Mouse (Mus musculus): ENCODE measurements around the gene Akr1b10.
A peak's percentile ranks its signal among the peaks of the same experiment; 100 is the strongest.
"Not testable (repeated sequence)": the region's sequence is repeated elsewhere in the genome, so short reads cannot be mapped to it uniquely, and the experiment has no call there.

The Akr1b10 gene

DNA sequence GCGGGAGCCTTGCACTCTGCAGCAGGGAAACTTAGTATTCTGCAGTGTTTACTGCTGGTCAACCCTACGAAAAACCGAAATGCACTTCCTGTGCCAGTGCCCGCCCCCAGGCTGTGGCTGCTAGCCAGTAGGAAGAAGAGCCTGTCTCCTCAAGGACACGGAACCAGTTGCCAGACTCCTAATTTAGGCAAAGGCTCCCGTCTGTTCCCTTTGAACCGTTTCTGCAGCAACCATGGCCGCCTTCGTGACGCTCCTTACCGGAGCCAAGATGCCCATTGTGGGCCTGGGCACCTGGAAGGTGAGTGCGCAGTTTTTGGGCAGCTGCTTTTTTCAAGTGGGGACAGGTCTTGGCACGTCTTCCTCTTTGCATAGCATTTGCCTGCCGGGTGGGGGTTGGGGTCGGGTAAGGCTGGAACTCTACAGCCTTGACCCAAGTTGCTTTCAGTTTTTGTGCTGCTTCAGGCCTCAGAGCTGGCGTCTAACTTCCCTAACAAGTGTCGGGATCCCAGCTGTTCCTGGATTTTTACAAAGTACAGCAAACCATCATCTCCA lies at the start of gene Akr1b10:
Akr1b10 (plus strand) TSS at position 109 of the 552 bp plus-strand sequence.
- peak; percentile 68 for DNase-seq (ENCODE audit: extremely low read depth, low read depth)

DNA sequence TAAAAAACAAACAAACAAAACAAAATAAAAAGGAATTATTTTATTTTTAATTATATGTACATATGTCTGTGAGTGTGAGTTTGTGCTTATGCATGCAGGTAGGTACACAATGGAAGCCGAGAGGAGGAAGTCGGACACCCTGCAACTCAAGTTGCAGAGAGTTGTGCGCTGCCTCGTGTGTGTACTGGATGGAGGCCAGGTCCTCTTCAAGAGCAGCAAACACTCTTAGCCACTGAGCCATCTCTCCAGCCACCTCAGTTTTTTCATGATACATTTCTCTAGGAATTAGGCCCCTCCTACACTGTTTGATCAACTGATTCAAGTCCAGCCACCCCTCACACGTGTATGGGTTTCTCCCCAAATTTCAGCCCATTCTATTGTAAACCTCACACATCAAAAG lies 49.3 kb upstream of the Akr1b10 start:
- DNase-seq (ENCODE audit: extremely low read depth, low read depth) = no peak

DNA sequence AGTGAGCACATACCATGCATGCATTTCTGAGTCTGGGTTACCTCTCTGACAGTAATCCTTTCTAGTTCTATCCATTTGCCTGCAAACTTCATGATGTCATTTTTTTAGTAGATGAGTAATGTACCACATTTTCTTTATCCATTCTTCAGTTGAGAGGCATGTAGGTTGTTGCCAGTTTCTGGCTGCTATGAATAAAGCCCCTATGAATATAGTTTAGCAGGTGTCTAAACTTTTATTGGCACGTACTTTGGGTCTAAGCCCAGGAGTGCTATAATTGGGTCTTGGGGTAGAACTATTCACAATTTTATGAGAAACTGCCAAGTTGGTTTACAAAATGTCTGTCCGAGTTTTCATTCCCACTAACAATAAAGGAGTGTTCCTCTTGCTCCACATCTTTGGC lies 46.2 kb upstream of the Akr1b10 start:
- DNase-seq (ENCODE audit: extremely low read depth, low read depth) = no peak

DNA sequence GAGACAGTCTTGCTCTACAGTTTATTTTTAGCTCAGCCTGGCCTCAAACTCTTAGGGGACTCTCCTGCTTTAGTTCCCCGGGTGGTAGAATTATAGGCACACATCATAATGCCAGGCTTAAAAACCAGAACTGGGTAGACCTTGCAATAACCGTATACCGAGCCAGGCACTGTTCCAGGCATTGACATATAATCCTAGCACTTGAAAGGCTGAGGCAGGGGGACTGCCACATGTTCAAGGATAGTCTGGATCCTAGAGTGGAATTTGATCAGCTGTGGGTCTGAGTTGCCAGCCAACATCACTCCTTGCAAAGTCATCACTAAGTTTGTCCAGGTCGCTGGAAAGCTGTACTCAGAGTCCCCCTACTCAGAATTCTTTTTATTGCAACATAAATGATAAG lies 42.0 kb upstream of the Akr1b10 start:
- DNase-seq (ENCODE audit: extremely low read depth, low read depth) = no peak

DNA sequence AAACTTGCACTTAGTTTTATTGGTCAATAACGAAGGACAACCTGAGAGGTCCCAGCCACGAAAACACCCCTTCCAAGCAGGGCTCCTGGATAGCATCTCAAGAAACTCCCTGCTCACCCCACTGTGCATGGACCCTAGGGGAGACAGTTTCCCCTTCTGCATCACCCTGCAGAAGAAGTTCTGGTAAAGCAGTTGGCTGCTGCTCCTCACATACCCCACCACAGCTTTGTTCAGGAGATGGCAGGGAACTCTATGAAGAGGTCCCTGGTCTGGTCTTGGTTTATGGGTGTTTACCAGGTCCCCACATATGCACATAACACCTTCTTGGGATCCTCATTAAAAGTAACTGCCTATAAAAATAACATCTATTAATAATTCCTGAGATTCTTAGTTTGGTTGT lies 41.5 kb upstream of the Akr1b10 start:
- no peak for DNase-seq (ENCODE audit: extremely low read depth, low read depth)

DNA sequence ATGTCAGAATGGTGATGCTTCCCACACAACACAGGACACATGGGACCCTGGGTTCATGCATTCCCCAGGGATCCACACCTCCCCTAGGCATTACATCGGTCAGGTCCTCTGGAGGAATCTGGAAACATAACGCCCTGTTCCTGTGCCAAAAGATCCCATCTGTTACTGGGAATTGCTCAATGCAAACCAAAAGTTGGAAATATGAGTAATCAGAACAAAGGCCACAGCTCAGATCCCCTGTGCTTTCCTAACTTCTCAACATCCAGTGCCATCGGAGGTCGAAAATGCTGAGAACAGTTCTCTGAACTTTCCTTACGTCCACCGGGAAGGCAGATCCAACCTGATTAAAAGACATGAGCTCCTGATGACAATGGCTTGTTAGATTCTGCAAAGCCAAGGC lies 40.6 kb upstream of the Akr1b10 start:
- DNase-seq (ENCODE audit: extremely low read depth, low read depth) = no peak

DNA sequence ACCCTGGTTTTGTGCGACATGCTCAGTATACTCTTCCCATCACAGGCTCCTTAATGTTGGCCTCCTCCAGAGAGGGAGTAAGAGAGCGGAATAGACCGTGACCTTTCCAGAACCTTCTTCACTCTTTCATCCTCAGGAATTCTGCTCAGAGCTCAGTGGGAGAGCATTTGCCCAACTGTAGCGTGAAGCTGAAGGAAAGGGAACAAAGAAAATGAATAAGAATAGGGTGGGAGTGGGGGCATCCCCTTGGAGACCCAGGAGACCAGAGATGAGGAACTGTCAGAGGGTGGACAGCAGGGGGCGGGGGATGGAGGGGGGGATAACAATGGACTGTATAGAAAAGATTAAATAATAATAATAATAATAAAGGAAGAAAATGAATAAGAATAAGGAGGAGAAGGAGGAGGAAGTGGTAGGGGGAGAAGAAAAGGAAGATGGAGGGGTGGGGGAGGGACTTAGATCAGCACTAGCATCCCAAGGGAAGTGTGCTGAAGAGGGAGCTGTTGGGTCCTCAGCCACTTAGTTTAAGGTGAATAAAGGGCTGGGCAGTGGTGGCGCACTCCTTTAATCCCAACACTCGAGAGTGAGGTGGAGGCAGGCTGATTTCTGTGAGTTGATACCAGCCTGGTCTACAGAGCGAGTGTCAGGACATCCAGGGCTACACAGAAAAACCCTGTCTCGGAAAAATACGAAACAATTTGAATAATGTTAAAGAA lies 39.7 kb upstream of the Akr1b10 start:
- DNase-seq (ENCODE audit: extremely low read depth, low read depth) = no peak

DNA sequence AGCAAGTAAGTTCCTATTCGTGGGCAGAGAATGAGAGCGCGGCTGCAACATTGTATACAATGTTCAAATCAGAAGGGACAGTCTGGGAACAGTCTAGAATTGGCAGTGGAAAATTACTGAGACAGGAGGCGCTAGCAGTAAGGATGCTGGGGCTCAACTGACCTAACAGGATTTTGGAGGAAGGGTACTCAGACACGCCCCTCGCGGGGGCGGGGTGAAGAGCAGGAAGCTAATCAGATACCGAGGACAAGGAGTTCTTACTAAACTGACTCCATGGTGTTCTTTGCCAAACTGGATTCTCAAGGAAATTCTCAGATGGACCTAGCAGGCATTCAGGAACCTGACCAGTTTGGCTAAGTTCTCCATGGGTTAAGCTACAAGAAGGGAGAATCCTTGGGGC lies 39.1 kb upstream of the Akr1b10 start:
- DNase-seq (ENCODE audit: extremely low read depth, low read depth) = no peak

DNA sequence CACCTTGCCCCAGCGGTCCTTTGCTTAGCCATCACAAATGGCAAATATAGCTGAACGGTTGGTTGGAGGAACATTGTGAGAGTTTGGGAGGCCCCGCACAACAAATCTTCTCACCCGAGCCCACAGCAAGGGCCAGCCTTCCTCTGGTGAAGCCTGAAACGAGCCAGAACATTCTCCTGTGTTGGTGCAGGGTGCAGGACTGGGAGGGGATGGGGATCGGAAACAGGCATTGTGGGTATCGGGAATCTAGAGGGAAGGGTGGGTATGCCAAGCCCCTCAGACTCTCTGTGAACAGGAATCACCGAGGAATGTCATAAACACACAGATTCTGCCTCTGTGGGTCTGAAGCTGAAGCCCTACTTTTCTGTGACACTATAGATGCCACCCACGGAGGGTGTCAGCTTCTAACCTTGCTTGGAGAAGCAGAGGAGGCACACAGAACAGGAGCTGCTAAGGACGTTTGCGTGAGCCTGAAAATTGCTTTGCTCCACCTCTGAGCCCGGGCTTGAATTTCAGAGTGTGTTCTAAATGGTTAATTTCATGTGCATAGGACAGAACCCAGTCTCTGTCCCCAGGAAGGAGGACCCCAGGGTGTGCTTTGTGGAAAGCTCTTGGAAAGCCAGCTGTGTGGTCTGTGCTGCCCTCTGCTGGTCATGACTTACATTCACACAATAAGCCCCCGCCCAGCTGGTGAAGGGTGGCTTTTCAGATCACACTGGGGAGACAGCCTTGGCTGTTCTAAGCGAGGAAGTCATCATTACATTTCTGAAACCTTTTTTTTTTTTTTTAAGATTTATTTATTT lies 37.7 kb upstream of the Akr1b10 start:
- DNase-seq (ENCODE audit: extremely low read depth, low read depth) = peak; percentile 21

DNA sequence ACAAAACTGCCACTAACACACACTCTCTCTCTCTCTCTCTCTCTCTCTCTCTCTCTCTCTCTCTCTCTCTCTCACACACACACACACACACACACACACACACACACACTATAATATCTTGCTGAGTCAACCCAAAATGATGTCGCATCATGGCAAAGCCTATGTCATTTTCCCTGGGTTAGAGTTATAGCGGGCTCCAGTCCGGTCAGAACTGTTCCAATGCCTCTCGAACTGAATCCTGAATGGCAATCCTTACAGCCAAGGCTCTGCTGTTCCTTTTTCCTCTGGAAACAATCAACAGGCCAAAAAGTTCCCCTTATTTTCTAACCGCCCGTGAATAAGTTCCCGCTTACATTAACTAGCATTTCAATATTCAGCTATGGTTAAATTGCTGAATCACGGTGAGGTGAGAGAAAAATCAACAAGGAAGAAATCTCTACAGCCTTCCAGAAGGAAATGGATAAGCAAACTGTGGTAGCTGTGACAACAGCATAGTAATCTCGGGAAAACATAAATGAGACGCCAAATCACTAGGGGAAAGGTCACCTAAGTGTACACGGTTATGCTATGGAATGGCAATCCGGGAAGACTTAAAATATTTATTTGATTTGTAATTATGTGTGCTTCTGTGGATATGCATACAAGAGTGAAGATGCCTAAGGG lies 33.9 kb upstream of the Akr1b10 start:
- DNase-seq (ENCODE audit: extremely low read depth, low read depth) = no peak

DNA sequence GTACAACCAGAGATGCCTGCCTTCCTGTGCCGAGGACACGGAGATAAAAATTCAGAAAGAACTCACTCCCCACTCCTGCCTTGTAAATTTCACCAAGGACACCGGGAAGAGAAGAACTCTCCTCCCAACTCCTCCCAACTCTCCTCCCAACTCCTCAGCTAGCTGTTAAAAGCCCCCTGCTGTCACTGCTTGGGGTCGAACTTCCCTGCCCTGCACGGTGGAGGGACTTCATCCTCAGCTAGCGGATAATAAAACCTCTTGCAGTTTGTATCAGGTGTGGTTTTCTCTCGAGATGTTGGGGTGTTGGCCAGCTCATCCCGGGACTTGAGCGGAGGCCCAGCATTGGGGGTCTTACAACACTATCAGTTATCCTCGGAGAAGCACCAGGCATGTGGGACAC lies 32.5 kb upstream of the Akr1b10 start:
- DNase-seq (ENCODE audit: extremely low read depth, low read depth) = not testable (repeated sequence)

DNA sequence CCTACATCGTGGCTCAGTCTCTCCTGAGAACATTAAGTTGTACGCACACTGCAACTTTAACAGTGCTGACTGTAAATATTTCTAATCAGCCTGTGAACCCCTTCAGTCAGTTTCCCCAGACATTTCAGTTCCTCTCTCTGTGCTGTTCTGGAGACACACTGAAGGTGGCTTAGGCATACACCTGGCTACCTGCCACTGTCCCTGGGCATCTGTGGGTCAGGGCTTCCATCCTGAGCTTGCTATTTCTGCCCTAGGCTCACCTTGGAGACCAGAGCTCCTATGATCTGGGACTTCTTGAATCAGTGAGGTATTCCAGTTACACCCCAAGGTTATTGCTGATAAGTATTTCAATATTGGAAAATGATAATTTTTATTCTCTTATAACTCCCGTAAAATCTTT lies 31.6 kb upstream of the Akr1b10 start:
- DNase-seq (ENCODE audit: extremely low read depth, low read depth) = no peak

DNA sequence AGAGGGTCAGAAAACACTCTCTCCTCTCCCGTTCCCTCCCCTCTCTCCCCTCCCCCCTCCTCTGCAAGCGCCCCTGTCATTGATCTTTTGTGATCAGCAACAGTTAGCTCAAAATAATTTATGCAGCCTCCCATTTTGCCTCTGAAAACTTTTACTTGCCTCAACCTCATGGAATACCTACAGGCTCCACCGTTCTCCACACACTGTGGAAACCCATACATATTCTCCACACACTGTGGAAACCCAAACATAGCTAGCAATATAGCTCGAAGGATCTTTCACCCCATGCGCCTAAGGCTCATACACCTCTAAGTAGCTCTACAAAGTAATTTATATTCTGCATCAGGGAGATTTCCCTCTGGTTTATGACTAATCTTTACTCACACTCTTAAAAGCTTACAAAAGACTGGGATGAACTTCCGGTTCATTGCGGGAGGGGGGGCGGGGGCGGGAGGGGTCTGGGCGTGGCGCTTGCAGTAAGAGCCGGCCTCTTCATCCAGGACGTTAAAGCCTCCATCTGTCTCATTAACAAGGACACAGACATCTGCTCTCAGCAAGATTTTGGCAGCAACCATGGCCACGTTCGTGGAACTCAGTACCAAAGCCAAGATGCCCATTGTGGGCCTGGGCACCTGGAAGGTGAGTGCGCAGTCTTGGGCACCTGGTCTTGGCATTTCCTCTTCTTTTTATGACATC lies 30.2 kb upstream of the Akr1b10 start, which contains the start of gene Akr1b8:
Akr1b8 (plus strand) TSS at position 462 of the 696 bp plus-strand sequence.
- DNase-seq (ENCODE audit: extremely low read depth, low read depth) = no peak

DNA sequence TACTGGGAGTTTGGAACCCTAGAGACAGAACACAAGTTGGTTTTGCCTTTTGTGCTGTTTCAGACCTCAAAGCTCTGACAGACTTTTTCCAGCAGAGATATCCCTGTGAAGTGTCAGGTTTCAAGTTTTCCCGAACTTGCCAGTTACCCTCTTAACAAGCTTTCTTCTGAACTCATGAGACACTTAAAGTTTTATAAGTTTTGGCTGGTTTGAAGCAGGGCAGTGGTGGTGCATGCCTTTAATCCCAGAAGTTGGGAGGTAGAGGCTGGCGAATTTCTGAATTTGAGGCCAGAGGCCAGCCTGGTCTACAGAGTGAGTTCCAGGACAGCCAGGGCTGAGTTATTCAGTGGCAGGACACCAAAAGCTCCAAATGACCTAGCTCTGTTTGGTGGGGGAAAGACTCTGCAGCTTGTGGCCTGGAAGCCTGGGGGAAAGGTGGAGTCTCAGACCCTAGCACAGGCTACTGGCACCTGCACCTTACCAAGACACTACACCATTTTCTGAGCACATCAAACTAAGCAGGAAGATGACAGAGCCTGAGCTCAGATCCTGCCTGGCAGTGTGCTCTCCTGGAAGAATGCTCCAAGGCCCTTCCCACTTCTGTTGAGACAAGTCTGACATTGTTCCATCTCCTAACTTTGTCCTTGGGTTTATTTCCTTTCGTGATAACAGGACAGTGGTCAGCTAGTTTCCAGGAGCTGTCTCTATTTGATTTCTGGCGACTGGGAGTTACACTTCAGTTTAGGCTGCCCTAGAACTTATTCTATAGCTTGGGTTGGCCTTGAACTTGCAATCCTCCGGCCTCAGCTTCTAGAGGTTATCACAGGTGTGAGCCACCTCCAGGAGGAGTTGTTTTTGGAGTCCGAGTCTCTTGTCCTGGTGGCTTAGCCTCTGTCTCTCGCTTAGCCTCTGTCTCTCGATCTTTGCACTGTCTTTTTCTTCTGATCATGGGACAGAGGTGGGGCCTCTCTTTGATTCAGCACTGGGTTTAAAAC lies 29.4 kb upstream of the Akr1b10 start:
- no peak for DNase-seq (ENCODE audit: extremely low read depth, low read depth)

DNA sequence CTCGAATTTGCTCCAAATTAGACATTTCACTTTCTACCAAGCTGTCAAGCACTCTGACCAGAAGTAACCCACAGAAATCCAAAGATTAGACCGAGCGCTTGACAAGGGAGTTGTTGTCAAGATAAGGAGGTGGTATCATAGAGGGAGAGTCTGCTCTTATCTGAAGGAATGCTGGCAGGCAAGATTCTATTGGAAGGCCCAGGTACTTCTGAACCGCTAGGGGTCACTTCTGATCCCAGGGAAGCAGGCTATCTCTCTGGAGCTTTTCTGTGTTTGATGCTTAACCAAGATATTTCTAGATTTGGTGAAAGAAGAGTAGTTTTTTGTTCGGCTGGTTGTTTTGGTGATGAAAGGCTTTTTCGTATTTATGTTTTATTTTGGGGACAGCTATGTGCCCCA lies 28.7 kb upstream of the Akr1b10 start:
- no peak for DNase-seq (ENCODE audit: extremely low read depth, low read depth)

DNA sequence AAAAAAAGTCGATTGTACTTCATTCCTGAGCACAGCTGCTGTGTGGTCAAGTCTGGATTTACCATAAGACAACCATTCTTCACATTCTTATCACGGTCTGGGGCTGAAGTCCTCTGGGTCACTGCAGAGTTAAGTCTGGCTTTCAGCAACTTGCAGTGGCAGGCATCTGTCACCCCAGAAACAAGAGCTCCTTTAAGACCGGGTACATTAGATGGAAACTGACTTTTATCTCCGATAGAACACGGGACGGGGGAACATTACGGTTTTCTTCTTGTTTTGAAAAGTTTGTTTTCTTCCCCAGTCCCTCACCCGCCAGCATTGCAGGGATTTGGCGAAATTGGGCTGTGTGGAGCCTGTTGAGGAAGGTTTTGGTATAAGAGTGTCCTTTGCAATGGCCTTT lies 28.2 kb upstream of the Akr1b10 start:
- DNase-seq (ENCODE audit: extremely low read depth, low read depth) = no peak

DNA sequence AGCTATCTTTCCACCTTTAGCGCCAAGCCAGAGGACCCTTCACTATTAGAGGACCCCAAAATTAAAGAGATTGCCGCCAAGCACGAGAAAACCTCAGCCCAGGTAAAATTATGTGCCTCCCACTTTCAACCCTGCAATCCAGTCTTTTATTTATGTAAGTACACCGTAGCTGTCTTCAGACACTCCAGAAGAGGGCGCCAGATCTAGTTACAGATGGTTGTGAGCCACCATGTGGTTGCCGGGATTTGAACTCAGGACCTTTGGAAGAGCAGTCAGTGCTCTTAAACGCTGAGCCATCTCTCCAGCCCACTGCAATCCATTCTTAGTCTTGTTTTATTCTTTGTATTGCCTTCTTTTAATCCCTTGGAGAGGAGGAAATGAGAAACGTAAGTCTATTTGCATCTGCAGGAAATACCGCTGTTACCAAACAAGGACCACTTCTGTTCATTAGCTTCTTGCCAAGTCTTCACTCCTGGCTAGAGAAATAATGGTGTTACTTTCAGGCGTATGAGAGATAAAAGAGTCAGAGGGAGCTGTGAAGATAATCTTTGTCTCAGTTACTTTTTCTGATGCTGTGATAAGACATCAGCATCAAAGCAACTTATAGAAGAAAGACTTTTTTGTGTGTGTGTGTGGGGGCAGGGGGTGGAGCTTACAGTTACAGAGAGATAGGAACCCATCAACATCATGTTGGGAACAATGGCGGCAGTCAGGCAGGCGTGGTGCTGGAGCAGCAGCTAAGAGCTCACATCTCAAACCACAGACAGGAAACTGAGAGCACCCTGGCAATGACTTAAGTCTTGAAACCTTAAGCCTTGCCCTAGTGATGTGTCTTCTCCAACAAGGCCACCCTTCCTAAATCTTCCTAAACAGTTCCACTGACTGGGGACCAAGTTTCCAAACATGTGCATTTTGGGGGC lies 19.5 kb upstream of the Akr1b10 start:
- no peak for DNase-seq (ENCODE audit: extremely low read depth, low read depth)

DNA sequence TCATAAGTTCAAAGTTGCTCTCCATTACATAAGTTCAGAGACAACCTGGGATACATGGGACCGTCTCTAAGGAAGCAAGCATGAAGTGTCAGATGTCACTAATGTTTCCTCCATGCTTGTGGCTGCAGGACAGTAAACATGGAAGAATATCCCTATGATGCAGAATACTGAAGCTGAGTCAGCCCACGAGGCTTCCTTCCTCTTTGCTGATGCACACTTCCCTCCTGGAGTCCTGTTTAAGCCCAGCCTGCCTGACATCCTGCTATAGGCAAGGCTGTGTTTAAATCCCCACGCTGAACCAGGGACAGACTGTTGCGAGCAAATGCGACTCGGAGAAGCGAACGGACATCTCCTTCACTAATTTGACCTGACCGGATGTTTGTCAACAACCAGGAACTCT lies 16.0 kb upstream of the Akr1b10 start:
- DNase-seq (ENCODE audit: extremely low read depth, low read depth) = no peak

DNA sequence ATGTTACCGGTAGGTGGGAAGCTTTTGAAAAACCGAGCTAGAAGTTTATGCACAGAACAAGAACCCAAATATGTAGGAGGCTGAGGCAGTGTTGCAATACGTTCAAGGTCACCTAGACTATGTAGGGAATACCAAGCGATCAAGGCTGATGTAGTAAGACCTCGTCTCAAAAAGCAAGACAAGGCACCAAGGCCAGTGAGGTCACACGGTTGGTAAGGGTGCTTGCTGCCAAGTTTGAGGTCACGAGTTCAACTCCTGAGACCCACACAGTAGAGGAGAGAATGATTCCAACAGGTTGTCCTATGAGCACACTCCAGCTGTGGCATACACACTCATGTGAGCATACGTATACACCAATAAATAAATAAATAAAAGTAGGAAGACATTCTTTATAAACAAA lies 13.9 kb upstream of the Akr1b10 start:
- no peak for DNase-seq (ENCODE audit: extremely low read depth, low read depth)
